Mouse (Mus musculus): ENCODE measurements around the gene Smurf2. TPM values are rescaled to one million over a fixed set of nuclear protein-coding genes. Genes with fewer than 3 reads are reported as not detected.

Smurf2 gene
- total RNA-seq, 2 experiments from 2014 or later = 28.4 to 29.4 TPM

- DNase-seq (ENCODE audit: low spot score in 2 of 2) = no peak
Measured at GRCm38 (mm10) chr11:106778589-106779387, 141.7 kb downstream of the Smurf2 start.

- DNase-seq (ENCODE audit: low spot score in 2 of 2) = no peak
Measured at GRCm38 (mm10) chr11:106778132-106778531, 142.4 kb downstream of the Smurf2 start.

DNA sequence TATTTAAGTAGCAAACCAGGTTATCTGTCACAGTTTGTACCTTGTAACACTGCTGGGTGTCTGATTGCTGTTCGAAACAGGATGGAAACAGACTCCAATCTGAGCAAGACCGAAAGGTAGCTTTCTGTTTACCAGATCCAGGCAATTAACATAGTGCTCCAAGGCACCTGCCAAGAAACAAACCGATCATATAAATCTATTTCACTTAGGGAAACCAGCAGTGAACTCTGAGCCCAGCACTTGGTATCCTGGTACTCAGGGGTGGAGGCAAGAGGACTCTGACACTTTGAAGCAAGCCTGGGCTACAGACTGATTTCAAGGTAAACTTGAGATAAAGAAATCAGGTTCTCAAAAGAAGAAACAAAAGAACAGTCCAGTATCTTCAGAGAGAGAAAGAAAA, 143.1 kb downstream of the Smurf2 start:
- DNase-seq (ENCODE audit: low spot score in 2 of 2) = no peak

- no peak for DNase-seq (ENCODE audit: low spot score in 2 of 2)
Measured at GRCm38 (mm10) chr11:106776960-106777359, 143.6 kb downstream of the Smurf2 start.

DNA sequence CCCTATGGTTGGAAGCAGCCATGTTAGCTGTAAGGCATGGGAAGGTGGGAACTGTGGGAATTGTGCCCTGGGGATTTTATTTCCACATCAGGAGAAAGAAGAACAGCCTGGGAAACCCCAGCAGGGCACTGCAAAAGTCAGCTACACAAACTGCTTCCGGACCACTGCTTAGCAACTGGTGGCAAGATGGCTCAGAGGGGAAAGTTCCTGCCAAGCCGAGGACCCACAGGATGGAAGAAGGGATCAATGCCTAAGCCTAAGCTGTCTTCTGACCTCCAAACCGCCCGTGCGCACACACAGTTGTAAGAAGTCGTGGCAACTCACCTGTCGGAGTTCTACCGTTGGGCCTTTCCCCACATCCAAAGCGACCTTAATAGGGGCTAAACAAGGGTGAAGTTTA, 147.5 kb downstream of the Smurf2 start:
- DNase-seq (ENCODE audit: low spot score in 2 of 2) = no peak

DNA sequence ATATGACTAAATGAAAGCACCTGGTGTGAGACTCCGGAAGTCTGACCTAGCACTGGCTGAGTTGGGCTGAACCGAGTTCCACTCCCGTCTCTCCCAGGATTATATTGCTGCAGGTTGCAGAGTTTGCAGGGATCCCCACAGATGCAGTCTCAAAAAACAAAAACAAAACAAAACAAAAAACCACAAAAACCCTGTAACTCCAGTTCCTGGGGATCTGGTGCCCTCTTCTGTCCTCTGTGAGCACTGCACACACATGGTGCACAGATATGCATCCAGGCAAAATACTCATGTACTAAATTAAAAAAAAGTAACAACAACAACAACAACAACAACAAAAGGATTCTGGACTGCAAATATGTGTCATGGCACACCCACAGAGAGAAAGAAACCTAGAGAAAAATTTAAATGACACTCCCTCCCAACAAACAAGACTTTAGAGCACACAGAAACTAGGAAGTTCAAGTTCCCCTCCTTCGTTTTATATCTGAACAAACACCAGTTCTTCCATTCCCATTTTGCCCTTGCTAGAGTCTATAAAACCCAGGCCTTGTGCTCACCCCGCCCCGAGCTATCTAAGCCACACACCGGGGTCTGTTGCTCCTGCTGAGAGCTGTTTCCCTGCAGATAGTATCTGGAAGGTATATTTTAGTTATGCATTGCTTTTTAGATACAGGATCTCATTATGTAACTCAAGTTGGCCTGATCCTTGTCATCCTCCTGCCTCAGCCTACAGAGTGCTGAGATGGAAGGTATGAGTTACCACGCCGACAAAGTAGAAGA, 150.1 kb downstream of the Smurf2 start:
- no peak for DNase-seq (ENCODE audit: low spot score in 2 of 2)

Small RNAs within 50 kb of the gene (microRNA-seq; reads per million reads assigned to microRNA genes)
- gene Gm25994 = 0 reads per million in 2 experiments
- 0 to 0.49 reads per million in 2 experiments for gene Gm27322
- gene Mir3064 = 13.5 to 16.0 reads per million in 2 experiments

Other genes starting within 250 kb of the Smurf2 start
- gene Pecam1, start 170.1 kb downstream of the Smurf2 start, total RNA-seq (2021) = 10 to 100 TPM; 14.3 to 15.8 TPM
- gene Milr1, start 169.5 kb downstream of the Smurf2 start, total RNA-seq (2021) = under 1 TPM in 1 of 2 experiments, not detected in 1; 0.20 TPM
- 1 to 10 TPM; 4.0 to 4.9 TPM for gene Polg2, start 141.2 kb downstream of the Smurf2 start, total RNA-seq (2021)
- gene Ddx5, start 131.5 kb downstream of the Smurf2 start, total RNA-seq (2021) = 100 to 1,000 TPM; 768 to 775 TPM
- gene Cep95, start 131.5 kb downstream of the Smurf2 start, total RNA-seq (2021) = 10 to 100 TPM; 10.3 to 10.7 TPM
- gene Kpna2, start 78.8 kb upstream of the Smurf2 start, total RNA-seq (2021) = 10 to 100 TPM; 23.3 to 23.9 TPM
- gene 1810010H24Rik, start 105.0 kb upstream of the Smurf2 start, total RNA-seq (2021) = 1 to 10 TPM; 2.6 to 3.3 TPM
- 10 to 100 TPM; 71.7 to 74.0 TPM for gene Bptf, start 211.4 kb upstream of the Smurf2 start, total RNA-seq (2021)